Mouse (Mus musculus) myocyte (in vitro differentiated cells): ENCODE measurements around the gene Nbas.

Source experiments
- MYOD1 ChIP-seq, 3 experiments: IDR thresholded peaks; one replicate each; pipeline ENCODE4 v1.6.1; 2011; ENCODE audit warnings: control low read depth in 2 of 3, low read depth in 2 of 3, mild to moderate bottlenecking in 2 of 3, moderate library complexity in 1 of 3; ENCODE audit not compliant: insufficient read length in 2 of 3, control insufficient read depth in 1 of 3
- MYOG ChIP-seq, 3 experiments: IDR thresholded peaks; one replicate each; pipeline ENCODE4 v1.6.1; 2011; ENCODE audit warnings: control low read depth in 2 of 3, low read depth in 2 of 3, mild to moderate bottlenecking in 2 of 3; ENCODE audit not compliant: insufficient read length in 2 of 3, control insufficient read depth in 1 of 3, insufficient read depth in 1 of 3
- POLR2A ChIP-seq: IDR thresholded peaks from one replicate; pipeline ENCODE4 v1.6.1; 2011; ENCODE audit warnings: low read depth, mild to moderate bottlenecking, control low read depth, moderate library complexity; ENCODE audit not compliant: insufficient read length
- REST ChIP-seq: IDR thresholded peaks from one replicate; pipeline ENCODE4 v1.6.1; 2011; ENCODE audit warnings: mild to moderate bottlenecking, control low read depth, moderate library complexity; ENCODE audit not compliant: insufficient read depth, insufficient read length

DNA sequence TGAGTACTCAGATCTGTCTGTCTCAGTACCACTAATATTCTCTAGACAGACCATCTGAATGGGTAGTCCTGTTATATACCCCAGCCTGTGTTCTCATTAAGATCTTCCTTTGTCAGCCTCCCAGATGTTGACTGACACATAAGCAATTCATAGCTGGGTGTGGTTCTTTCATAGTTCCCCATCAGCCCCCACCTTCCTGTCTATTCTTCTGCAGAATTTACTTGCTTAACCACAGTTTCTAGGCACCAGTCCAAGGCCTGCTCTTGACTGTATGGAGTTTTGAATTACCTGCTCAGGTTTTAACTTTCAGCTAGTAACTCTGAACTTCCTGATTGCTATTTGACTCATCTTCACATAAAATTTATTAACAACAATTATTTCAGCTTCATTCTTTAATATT lies 141.3 kb downstream of the Nbas start:
- no peak for TF ChIP-seq MYOG (IDR thresholded peaks at IDR 0.05; ENCODE audit: control insufficient read depth in 1 of 3, insufficient read depth in 1 of 3, insufficient read length in 2 of 3, low read depth in 2 of 3)
- TF ChIP-seq POLR2A = no peak
- no peak for TF ChIP-seq REST
- TF ChIP-seq MYOD1 (IDR thresholded peaks at IDR 0.05; ENCODE audit: control insufficient read depth in 1 of 3, insufficient read length in 2 of 3, low read depth in 2 of 3) = no peak
